Mouse (Mus musculus) brown adipose tissue, adult 24 weeks (tissue): ENCODE data around the gene Ubn2. TPM values are rescaled to one million over a fixed set of nuclear protein-coding genes. Genes with fewer than 3 reads are reported as not detected.
"Not testable (repeated sequence)": the region's sequence is repeated elsewhere in the genome, so short reads cannot be mapped to it uniquely, and the experiment has no call there.

Source experiments
- H3K27ac ChIP-seq: fragments of 200-500 bp; replicated peaks from 2 replicates; pipeline ENCODE4 v1.5.1; 2012; ENCODE audit warnings: low read depth, mild to moderate bottlenecking, low read length
- H3K4me1 ChIP-seq: fragments of 200-500 bp; 2 replicates; pipeline ENCODE4 v1.6.1; 2012; ENCODE audit warnings: low read length, mixed read lengths; ENCODE audit not compliant: control insufficient read depth, insufficient read depth, insufficient read length
- H3K4me3 ChIP-seq: fragments of 200-500 bp; 2 replicates; pipeline ENCODE4 v1.5.1; 2012; ENCODE audit warnings: low read depth, mild to moderate bottlenecking, low read length, moderate library complexity; ENCODE audit not compliant: insufficient read depth
- polyA plus RNA-seq: library from polyadenylated mRNA; stranded (reverse); fragments of >200 nt; gene quantifications from 2 replicates; pipeline ENCODE4 v1.2.4, GENCODE M21; 2012; ENCODE audit not compliant: missing spikeins, insufficient read depth, insufficient read length

The Ubn2 gene
- 3.9 and 6.8 TPM in 2 replicates for polyA plus RNA-seq

- peak within 1 kb of the TSS; percentile 91 for H3K4me3 ChIP-seq
- peak within 1 kb of the TSS; percentile 93 for H3K27ac ChIP-seq
- H3K4me1 ChIP-seq: no peaks in the 10 kb centered on the region
These were observed at the start of gene Ubn2 for GRCm38 (mm10) chr6:38433261-38434033. TSS of gene Ubn2 (plus strand) at chr6:38433950.

- Histone ChIP-seq H3K4me1 (no peaks in the 10 kb centered on the region), H3K27ac (no peak overlapping the region), H3K4me3 (no peak overlapping the region)
These were observed 44.1 kb upstream of the Ubn2 start for GRCm38 (mm10) chr6:38389671-38390070.

GRCm38 (mm10) chr6:38432457-38432856 lies 1.3 kb upstream of the Ubn2 start:
- not testable (repeated sequence) for H3K27ac ChIP-seq, H3K4me3 ChIP-seq, H3K4me1 ChIP-seq

- Histone ChIP-seq H3K4me3 (peak overlapping the region; percentile 91), H3K4me1 (no peaks in the 10 kb centered on the region), H3K27ac (peak overlapping the region; percentile 93)
These were observed 589 bp downstream of the Ubn2 start for GRCm38 (mm10) chr6:38434055-38435023.

- no peak overlapping the region for H3K27ac ChIP-seq
- no peak overlapping the region for H3K4me3 ChIP-seq
- H3K4me1 ChIP-seq: no peaks in the 10 kb centered on the region
These were observed 10.1 kb downstream of the Ubn2 start for GRCm38 (mm10) chr6:38443842-38444241.

- H3K4me3 ChIP-seq: no peak overlapping the region
- no peaks in the 10 kb centered on the region for H3K4me1 ChIP-seq
- H3K27ac ChIP-seq: no peak overlapping the region
These were observed 14.5 kb downstream of the Ubn2 start for GRCm38 (mm10) chr6:38448295-38448694.

- no peak overlapping the region for H3K4me3 ChIP-seq
- no peaks in the 10 kb centered on the region for H3K4me1 ChIP-seq
- H3K27ac ChIP-seq: no peak overlapping the region
These were observed 19.3 kb downstream of the Ubn2 start for GRCm38 (mm10) chr6:38453049-38453448.

GRCm38 (mm10) chr6:38456425-38456824 lies 22.7 kb downstream of the Ubn2 start:
- not testable (repeated sequence) for H3K4me3 ChIP-seq, H3K27ac ChIP-seq, H3K4me1 ChIP-seq

GRCm38 (mm10) chr6:38458075-38458474 lies 24.3 kb downstream of the Ubn2 start:
- no peaks in the 10 kb centered on the region for H3K4me1 ChIP-seq
- no peak overlapping the region for H3K4me3 ChIP-seq
- no peak overlapping the region for H3K27ac ChIP-seq

- Histone ChIP-seq H3K27ac (no peak overlapping the region), H3K4me1 (no peaks in the 10 kb centered on the region), H3K4me3 (no peak overlapping the region)
These were observed 35.8 kb downstream of the Ubn2 start for GRCm38 (mm10) chr6:38469591-38469990.

- Histone ChIP-seq H3K27ac (no peak overlapping the region), H3K4me1 (no peaks in the 10 kb centered on the region), H3K4me3 (no peak overlapping the region)
These were observed 48.1 kb downstream of the Ubn2 start for GRCm38 (mm10) chr6:38481694-38482371.

- no peaks in the 10 kb centered on the region for H3K4me1 ChIP-seq
- H3K4me3 ChIP-seq: no peak overlapping the region
- H3K27ac ChIP-seq: no peak overlapping the region
These were observed 58.8 kb downstream of the Ubn2 start for GRCm38 (mm10) chr6:38492550-38492949.

- H3K27ac ChIP-seq: no peak overlapping the region
- no peak overlapping the region for H3K4me3 ChIP-seq
- H3K4me1 ChIP-seq: no peaks in the 10 kb centered on the region
These were observed 61.9 kb downstream of the Ubn2 start for GRCm38 (mm10) chr6:38495641-38496040.

GRCm38 (mm10) chr6:38512096-38512495 lies 78.3 kb downstream of the Ubn2 start:
- no peak overlapping the region for H3K4me3 ChIP-seq

GRCm38 (mm10) chr6:38512830-38513229 lies 79.1 kb downstream of the Ubn2 start:
- Histone ChIP-seq H3K4me3 (no peak overlapping the region), H3K4me1 (no peaks in the 10 kb centered on the region), H3K27ac (no peak overlapping the region)

More at GRCm38 (mm10) chr6:38512096-38512495, 78.3 kb downstream of the Ubn2 start:
- Histone ChIP-seq H3K27ac (no peak overlapping the region), H3K4me1 (no peaks in the 10 kb centered on the region)
